Mouse (Mus musculus) liver, adult 2 months (tissue): ENCODE results near the gene Pdzd2.

Experiments used
- CTCF ChIP-seq: fragments of 200-500 bp; IDR thresholded peaks from 2 replicates; pipeline ENCODE4 v1.5.1; 2011; ENCODE audit warnings: low read depth, low read length, control low read depth
- POLR2A ChIP-seq: fragments of 200-500 bp; IDR thresholded peaks from 2 replicates; pipeline ENCODE4 v1.6.1; 2011; ENCODE audit warnings: low read length, control low read depth; ENCODE audit not compliant: insufficient read depth; ENCODE audit errors: extremely low read depth

DNA sequence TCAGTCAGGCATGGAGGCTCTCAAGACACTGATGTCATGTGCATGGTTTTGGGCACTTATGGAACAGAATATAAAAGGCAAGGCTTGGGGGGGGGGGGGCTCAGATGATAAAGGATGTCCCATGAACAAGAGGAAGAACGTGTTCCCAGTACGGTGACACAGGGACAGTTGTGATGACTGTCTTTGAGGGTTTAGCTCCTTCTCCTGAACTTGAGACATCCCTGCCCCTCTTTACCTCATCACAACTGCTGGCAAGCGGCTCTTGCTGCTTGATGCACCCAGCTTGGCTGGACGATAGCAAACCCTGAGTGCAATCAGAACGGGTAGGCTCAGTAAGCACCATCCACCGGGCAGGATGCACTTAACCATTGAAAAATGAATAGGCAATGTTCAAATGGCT lies 192.9 kb downstream of the Pdzd2 start:
- TF ChIP-seq CTCF (no peak), POLR2A (no peak)
